Comparison of ENCODE assay signal across 8 mouse cellular contexts in the genomic region with DNA sequence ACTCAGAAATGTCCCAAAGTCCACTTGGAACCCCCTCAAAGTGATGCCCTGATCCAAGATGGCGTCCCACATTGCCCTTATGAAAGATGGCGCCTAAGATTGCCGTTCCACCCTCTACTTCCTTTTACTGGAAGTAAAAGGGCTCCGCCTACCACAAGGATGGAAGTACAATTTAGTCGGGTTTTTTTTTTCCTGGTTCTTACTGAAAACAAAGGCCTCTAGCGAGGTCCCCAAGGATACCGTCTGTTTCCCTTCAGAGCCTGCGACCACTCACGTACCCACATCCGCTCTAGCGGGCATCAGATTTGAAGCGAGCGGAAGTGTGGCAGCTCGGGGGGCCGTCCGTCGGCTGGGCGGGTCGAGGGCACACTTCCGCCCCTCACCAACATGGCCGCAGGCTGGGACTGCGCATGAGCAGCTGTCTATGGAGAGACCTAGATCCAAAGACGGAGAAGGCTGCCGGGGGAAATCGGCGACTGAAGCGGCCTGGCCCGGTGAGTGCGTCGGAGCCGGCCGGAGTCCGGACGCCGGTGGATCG. TPM values are rescaled to one million over a fixed set of nuclear protein-coding genes. Genes with fewer than 3 reads are reported as not detected.
DNase-seq lines count a peak whose midpoint lies in the region; ATAC-seq and TF ChIP-seq lines count a peak whose summit lies in the region.

Gene Usf1, plus strand, starts transcription at position 367 of the 538 bp plus-strand sequence.

- peak within 1 kb of the TSS; percentile 89 for H3K4me3 ChIP-seq in embryonic facial prominence, embryonic 13.5 days
- peak within 1 kb of the TSS; percentile 97 for H3K4me3 ChIP-seq in kidney, adult 2 months (ENCODE audit: insufficient read depth, low read depth, low read length)
- peak within 1 kb of the TSS; percentile 97 for H3K4me3 ChIP-seq in limb, embryonic 12.5 days (replicated peaks)
- peak within 1 kb of the TSS; percentile 92 for H3K4me3 ChIP-seq in midbrain, embryonic 15.5 days
- H3K4me3 ChIP-seq in spleen, adult 2 months (ENCODE audit: extremely low read depth, insufficient read depth, insufficient read length), result peak within 1 kb of the TSS; percentile 100

- no peaks in the 10 kb centered on the region for H3K9me3 ChIP-seq in embryonic facial prominence, embryonic 13.5 days
- H3K9me3 ChIP-seq in limb, embryonic 12.5 days, result no peaks in the 10 kb centered on the region
- H3K9me3 ChIP-seq in midbrain, embryonic 15.5 days, result no peaks in the 10 kb centered on the region

- WGBS in embryonic facial prominence, embryonic 13.5 days, result under 1% methylated on average over 36 of the region's 36 CpGs
- under 1% methylated on average over 36 of the region's 36 CpGs for WGBS in kidney, adult 2 months
- under 1% methylated on average over 36 of the region's 36 CpGs for WGBS in limb, embryonic 12.5 days
- under 1% methylated on average over 36 of the region's 36 CpGs for WGBS in midbrain, embryonic 15.5 days
- WGBS in spleen, adult 2 months, result under 1% methylated on average over 36 of the region's 36 CpGs

- H3K27me3 ChIP-seq in embryonic facial prominence, embryonic 13.5 days, result peaks cover 24% of the 10 kb centered on the region
- H3K27me3 ChIP-seq in kidney, adult 2 months (replicated peaks; ENCODE audit: control insufficient read depth, insufficient read depth, low read length), result no peaks in the 10 kb centered on the region
- peaks cover 9% of the 10 kb centered on the region for H3K27me3 ChIP-seq in limb, embryonic 12.5 days
- H3K27me3 ChIP-seq in midbrain, embryonic 15.5 days (replicated peaks), result peaks cover 11% of the 10 kb centered on the region; the same call in 1 of the 2 replicates
- no peaks in the 10 kb centered on the region for H3K27me3 ChIP-seq in spleen, adult 2 months (ENCODE audit: control insufficient read depth, insufficient read depth, low read length)

- peaks cover 20% of the 10 kb centered on the region for H3K4me1 ChIP-seq in embryonic facial prominence, embryonic 13.5 days
- H3K4me1 ChIP-seq in kidney, adult 2 months (ENCODE audit: control insufficient read depth, insufficient read depth, low read length), result no peaks in the 10 kb centered on the region
- H3K4me1 ChIP-seq in limb, embryonic 12.5 days (replicated peaks), result peaks cover 18% of the 10 kb centered on the region
- peaks cover 22% of the 10 kb centered on the region for H3K4me1 ChIP-seq in midbrain, embryonic 15.5 days
- peaks cover 12% of the 10 kb centered on the region; the same call in 1 of the 2 replicates for H3K4me1 ChIP-seq in spleen, adult 2 months (ENCODE audit: control insufficient read depth, insufficient read depth, insufficient read length)

- H3K4me2 ChIP-seq in embryonic facial prominence, embryonic 13.5 days, result peak within 1 kb of the TSS; percentile 71
- peak within 1 kb of the TSS; percentile 65 for H3K4me2 ChIP-seq in limb, embryonic 12.5 days
- peak within 1 kb of the TSS; percentile 55 for H3K4me2 ChIP-seq in midbrain, embryonic 15.5 days

- peak; percentile 94 for ATAC-seq in embryonic facial prominence, embryonic 13.5 days (ENCODE audit: insufficient number of reproducible peaks, insufficient read depth, low FRiP score, low TSS enrichment, low read depth)
- peak; percentile 92 for ATAC-seq in limb, embryonic 12.5 days (ENCODE audit: insufficient number of reproducible peaks, insufficient read depth, low FRiP score, low TSS enrichment, low read depth)
- peak; percentile 98 for ATAC-seq in midbrain, embryonic 15.5 days (replicated peaks)

- peak; percentile 96 for DNase-seq in 3134 (ENCODE audit: extremely low read depth, insufficient read length, low spot score)
- peak; percentile 96 for DNase-seq in adrenal gland, postnatal 36 days
- peak; percentile 96 to 97 for DNase-seq in heart, adult 18-20 months
- peak; percentile 97 for DNase-seq in kidney, adult 2 months
- DNase-seq in spleen, adult 2 months (ENCODE audit: low read depth in 1 of 2, low spot score in 2 of 2), result peak; percentile 92 to 94

- H3K9ac ChIP-seq in embryonic facial prominence, embryonic 13.5 days, result peak within 1 kb of the TSS; percentile 94
- peak within 1 kb of the TSS; percentile 94 for H3K9ac ChIP-seq in limb, embryonic 12.5 days (replicated peaks)
- peak within 1 kb of the TSS; percentile 97 for H3K9ac ChIP-seq in midbrain, embryonic 15.5 days

- peaks cover 13% of the 10 kb centered on the region for H3K36me3 ChIP-seq in embryonic facial prominence, embryonic 13.5 days
- no peaks in the 10 kb centered on the region; the same call in 1 of the 2 replicates for H3K36me3 ChIP-seq in kidney, adult 2 months (ENCODE audit: control insufficient read depth, insufficient read depth, low read length)
- H3K36me3 ChIP-seq in limb, embryonic 12.5 days, result peaks cover 19% of the 10 kb centered on the region
- H3K36me3 ChIP-seq in midbrain, embryonic 15.5 days (replicated peaks), result peaks cover 8% of the 10 kb centered on the region; the same call in 1 of the 2 replicates
- peaks cover 30% of the 10 kb centered on the region for H3K36me3 ChIP-seq in spleen, adult 2 months (ENCODE audit: control insufficient read depth, insufficient read depth, low read length)

- TF ChIP-seq POLR2A in kidney, adult 2 months (IDR thresholded peaks at IDR 0.05; ENCODE audit: low read depth, low read length), result peak; percentile 67
- TF ChIP-seq POLR2A in spleen, adult 2 months (IDR thresholded peaks at IDR 0.05; ENCODE audit: low read depth, low read length), result peak; percentile 66

- H3K27ac ChIP-seq in embryonic facial prominence, embryonic 13.5 days, result peak within 1 kb of the TSS; percentile 95
- H3K27ac ChIP-seq in kidney, adult 2 months (ENCODE audit: insufficient read depth, low read depth, low read length), result peak within 1 kb of the TSS; percentile 98
- H3K27ac ChIP-seq in limb, embryonic 12.5 days, result peak within 1 kb of the TSS; percentile 91
- H3K27ac ChIP-seq in midbrain, embryonic 15.5 days, result peak within 1 kb of the TSS; percentile 96
- peak within 1 kb of the TSS; percentile 97 for H3K27ac ChIP-seq in spleen, adult 2 months (ENCODE audit: insufficient read depth, low read length)

- no peak for TF ChIP-seq CTCF in kidney, adult 2 months (conservative IDR thresholded peaks at IDR 0.05; ENCODE audit: insufficient read depth, insufficient read length, low read depth, low read length)
- no peak for TF ChIP-seq CTCF in spleen, adult 2 months (IDR thresholded peaks at IDR 0.05; ENCODE audit: extremely low read depth, insufficient read depth, insufficient read length, insufficient replicate concordance)

RNA-seq across cellular contexts. Expression of gene Usf1, which starts in this region (rescaled TPM):
- total RNA-seq in adrenal gland, postnatal 36 days (2021), result 10 to 100 TPM; 54.1 to 72.9 TPM
- 95.6 and 108 TPM in 2 replicates for polyA plus RNA-seq in embryonic facial prominence, embryonic 13.5 days (2015; fragmentation: Nextera tagmentation; extraction: Ambion mirVana)
- 10 to 100 TPM; 40.1 to 42.5 TPM for total RNA-seq in heart, adult 18-20 months (2021)
- polyA plus RNA-seq in kidney, adult 2 months (2012; rRNA removed), result 56.8 and 59.0 TPM in 2 replicates
- 113 and 123 TPM in 2 replicates for polyA plus RNA-seq in limb, embryonic 12.5 days (2016; fragmentation: Nextera tagmentation; extraction: Ambion mirVana)
- 205 and 216 TPM in 2 replicates for polyA plus RNA-seq in midbrain, embryonic 15.5 days (2015; fragmentation: Nextera tagmentation; extraction: Ambion mirVana)
- 130 and 132 TPM in 2 replicates for polyA plus RNA-seq in spleen, adult 2 months (2012; rRNA removed)

Comparison
In these comparisons a context has a peak if more than half of its experiments do, and no peak if none do; other contexts are left out.
1. Peak in every context shown above with its lines: DNase-seq, ATAC-seq, H3K4me3 ChIP-seq and H3K27ac ChIP-seq.